Mouse (Mus musculus): ENCODE measurements around the gene C130074G19Rik.

C130074G19Rik gene

DNA sequence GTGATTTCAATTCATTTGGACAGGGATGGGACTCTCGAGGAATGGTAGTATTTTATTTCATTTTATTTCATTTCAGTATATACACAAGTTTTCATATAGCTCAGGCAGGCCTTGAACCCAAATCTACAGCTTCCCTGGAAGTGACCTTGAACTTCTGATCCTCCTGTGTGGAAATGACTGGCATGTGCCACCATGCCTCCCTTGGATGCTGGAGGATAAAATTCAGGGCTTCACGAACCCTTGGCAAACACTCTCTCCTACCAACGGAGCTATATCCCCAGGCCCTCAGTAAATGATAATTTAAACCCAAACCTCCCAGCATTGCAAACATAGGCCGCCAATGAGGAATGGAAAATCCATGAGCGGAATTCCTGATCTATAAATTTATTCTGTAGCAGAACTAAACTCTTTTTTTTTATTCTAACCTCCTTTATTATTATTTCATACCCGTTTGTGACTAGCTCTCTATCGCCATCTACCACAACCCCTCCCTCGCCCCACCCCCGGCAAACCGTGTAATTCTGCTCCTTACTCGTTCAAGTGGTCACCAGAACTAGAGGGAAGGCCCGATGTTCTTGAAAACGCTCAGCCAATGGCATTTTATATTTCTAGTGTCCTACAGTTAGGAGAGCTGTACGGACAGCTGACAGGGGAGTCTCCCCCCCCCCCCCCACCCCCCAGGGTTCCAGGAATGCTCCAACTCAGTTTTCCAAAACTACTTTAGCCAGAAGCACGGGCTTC, 38.5 kb downstream of the C130074G19Rik start:
- no peak for DNase-seq (ENCODE audit: low read depth, low spot score)

DNA sequence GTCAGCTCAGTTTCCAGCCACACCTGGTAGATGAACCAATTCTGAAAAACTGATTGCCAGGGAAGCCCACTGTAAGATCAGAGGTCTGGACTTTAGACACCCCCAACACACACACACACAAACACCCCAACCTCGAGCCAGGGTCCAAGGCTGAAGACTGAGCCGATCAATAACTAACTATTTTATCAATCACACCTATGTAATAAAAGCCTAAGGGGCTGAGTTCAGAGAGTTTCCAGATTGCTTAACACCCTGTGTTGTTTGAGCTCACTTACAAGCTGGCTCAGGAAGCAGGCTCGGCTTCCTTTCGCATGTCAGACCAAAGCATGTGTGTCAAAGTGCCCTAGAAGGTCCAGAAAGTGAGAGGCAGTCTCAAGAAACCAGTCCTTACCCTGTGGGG, 45.4 kb downstream of the C130074G19Rik start:
- DNase-seq (ENCODE audit: low read depth, low spot score), result no peak

DNA sequence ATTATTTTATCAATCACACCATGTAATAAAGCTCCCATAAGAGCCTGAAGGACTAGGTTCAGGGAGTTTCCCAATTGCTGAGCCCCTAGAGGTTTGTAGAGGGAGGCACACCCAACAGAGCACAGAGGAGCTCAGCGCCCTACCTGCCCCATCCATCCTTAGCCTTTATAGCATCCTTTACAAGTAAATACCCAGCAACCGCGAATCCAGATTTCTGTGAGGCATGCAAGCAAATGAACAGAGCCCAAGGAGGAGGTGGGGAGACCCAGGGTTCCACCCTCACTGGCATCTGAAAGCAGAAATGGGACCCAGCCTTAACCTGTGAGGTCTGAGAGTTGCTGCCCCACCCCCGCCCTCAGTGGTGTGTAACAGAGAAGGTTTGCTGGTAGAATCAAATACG, 46.7 kb downstream of the C130074G19Rik start:
- no peak for DNase-seq (ENCODE audit: low read depth, low spot score)

GRCm38 (mm10) chr1:184833499-184833898, 49.5 kb downstream of the C130074G19Rik start:
- DNase-seq (ENCODE audit: low read depth, low spot score), result no peak

- no peak for DNase-seq (ENCODE audit: low read depth, low spot score)
Measured at GRCm38 (mm10) chr1:184832211-184832610, 50.8 kb downstream of the C130074G19Rik start.

DNA sequence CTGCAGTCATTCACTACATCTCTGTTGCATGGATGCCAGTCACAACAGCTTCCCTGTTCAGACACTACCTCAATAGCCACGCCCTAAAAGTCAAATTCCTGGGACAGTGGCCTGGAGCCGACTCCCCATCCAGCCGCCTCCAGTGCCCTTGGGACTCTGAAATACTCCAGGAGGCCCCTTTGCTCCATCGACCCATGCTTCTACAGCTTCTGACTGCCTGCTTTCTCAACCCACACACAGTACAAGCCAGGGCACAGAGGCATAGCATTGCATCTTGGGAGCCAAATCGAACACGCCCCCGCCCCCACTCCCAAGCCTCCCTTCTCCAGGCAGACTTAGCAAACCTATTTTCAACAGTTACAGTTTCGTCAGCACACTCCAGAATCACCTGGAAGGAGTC, 53.1 kb downstream of the C130074G19Rik start:
- DNase-seq (ENCODE audit: low read depth, low spot score), result no peak

DNA sequence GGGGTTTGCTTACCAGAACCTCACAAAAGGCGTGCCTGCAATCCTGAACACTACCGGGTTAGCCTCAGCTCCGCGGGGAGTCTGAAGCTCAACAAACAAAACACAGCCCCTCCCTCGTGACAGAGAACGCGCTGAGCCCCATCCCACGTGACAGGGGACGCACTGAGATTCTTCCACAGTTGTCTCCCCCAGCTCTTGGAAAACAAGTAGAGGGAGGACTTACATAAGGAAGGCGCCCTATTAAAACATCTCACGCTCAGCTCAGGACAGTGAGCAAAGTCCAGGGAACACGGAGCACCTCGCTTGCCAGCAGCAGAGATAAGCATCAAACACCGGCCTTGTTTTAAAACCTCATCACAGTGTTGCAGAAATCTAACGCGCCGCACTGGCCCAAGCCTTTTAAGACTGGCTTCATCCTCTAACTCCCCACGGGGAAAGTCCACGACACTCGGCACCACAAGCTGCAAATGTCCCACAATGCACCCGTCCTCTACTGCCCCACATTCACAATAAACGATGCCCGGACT, 55.8 kb downstream of the C130074G19Rik start:
- DNase-seq (ENCODE audit: low read depth, low spot score), result no peak

GRCm38 (mm10) chr1:184825093-184825492, 57.9 kb downstream of the C130074G19Rik start:
- DNase-seq (ENCODE audit: low read depth, low spot score), result no peak

DNA sequence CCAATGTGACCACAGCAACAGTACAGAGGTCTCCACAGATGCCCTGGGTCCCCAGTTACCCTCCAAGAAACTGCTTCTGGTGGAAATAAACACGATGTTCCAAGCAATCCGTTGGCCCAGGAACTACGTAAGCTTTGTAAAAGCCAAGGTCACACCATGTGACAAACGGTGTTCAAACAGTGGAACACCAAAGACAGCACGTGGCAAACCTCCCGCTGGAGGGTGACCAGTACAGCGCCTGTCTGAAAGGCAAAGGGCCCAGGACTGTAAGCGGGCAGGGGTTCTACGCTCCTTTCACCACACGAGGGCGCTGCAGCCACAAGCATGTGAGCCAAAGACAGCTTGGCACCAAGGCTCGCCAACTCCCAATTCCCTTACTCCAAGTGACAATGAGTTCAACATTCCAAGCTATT, 58.6 kb downstream of the C130074G19Rik start:
- DNase-seq (ENCODE audit: low read depth, low spot score), result no peak

GRCm38 (mm10) chr1:184822678-184823077, 60.3 kb downstream of the C130074G19Rik start:
- no peak for DNase-seq (ENCODE audit: low read depth, low spot score)
